Mouse (Mus musculus) C2C12 (cell line): Measurements from ENCODE around the gene Stard3. TPM values are rescaled to one million over a fixed set of nuclear protein-coding genes. Genes with fewer than 3 reads are reported as not detected.

ENCODE experiments used
- H3K27me3 ChIP-seq: one replicate; pipeline ENCODE4 v1.6.1; 2011; ENCODE audit not compliant: control insufficient read depth, insufficient read depth, insufficient read length
- H3K36me3 ChIP-seq: one replicate; pipeline ENCODE4 v1.6.1; 2011; ENCODE audit not compliant: control insufficient read depth, insufficient read depth
- H3K4me3 ChIP-seq: one replicate; pipeline ENCODE4 v1.5.1; 2011; ENCODE audit warnings: mild to moderate bottlenecking, control low read depth; ENCODE audit not compliant: poor library complexity, insufficient read depth, severe bottlenecking
- H3K79me2 ChIP-seq: one replicate; pipeline ENCODE4 v1.6.1; 2011; ENCODE audit not compliant: control insufficient read depth, insufficient read depth
- H3K79me3 ChIP-seq: one replicate; pipeline ENCODE4 v1.6.1; 2011; ENCODE audit warnings: low read depth, control low read depth
- H3ac ChIP-seq: one replicate; pipeline ENCODE3; 2011; ENCODE audit warnings: low read depth; ENCODE audit not compliant: control insufficient read depth, insufficient read length
- CEBPB ChIP-seq: IDR thresholded peaks from one replicate; pipeline ENCODE4 v1.6.1; 2011; ENCODE audit warnings: low read depth, mild to moderate bottlenecking, control low read depth, moderate library complexity
- CTCF ChIP-seq: IDR thresholded peaks from one replicate; pipeline ENCODE4 v1.5.1; 2011; ENCODE audit not compliant: control insufficient read depth, insufficient read depth, insufficient read length
- FOSL1 ChIP-seq: IDR thresholded peaks from one replicate; pipeline ENCODE4 v1.8.0; 2011; ENCODE audit warnings: mild to moderate bottlenecking, low read length; ENCODE audit not compliant: poor library complexity, insufficient read depth, severe bottlenecking
- MAX ChIP-seq: IDR thresholded peaks from one replicate; pipeline ENCODE4 v1.6.1; 2011; ENCODE audit warnings: mild to moderate bottlenecking, control low read depth
- MYOD1 ChIP-seq: IDR thresholded peaks from one replicate; pipeline ENCODE4 v1.6.1; 2011; ENCODE audit warnings: low read depth; ENCODE audit not compliant: control insufficient read depth, insufficient read length
- MYOG ChIP-seq: IDR thresholded peaks from one replicate; pipeline ENCODE4 v1.6.1; 2011; ENCODE audit not compliant: control insufficient read depth, insufficient read length; ENCODE audit errors: extremely low read depth
- USF1 ChIP-seq: IDR thresholded peaks from one replicate; pipeline ENCODE4 v1.6.1; 2011; ENCODE audit warnings: low read depth, mild to moderate bottlenecking, control low read depth, moderate library complexity
- polyA plus RNA-seq: library from polyadenylated mRNA; unstranded; fragments of >200 nt; fragmentation: generic; extraction: Trizol; gene quantifications from one replicate; pipeline ENCODE4 v1.2.1, GENCODE M21; 2012; ENCODE audit warnings: missing spikeins

Stard3 gene
- polyA plus RNA-seq, 1 experiment: 28.3 TPM

DNA sequence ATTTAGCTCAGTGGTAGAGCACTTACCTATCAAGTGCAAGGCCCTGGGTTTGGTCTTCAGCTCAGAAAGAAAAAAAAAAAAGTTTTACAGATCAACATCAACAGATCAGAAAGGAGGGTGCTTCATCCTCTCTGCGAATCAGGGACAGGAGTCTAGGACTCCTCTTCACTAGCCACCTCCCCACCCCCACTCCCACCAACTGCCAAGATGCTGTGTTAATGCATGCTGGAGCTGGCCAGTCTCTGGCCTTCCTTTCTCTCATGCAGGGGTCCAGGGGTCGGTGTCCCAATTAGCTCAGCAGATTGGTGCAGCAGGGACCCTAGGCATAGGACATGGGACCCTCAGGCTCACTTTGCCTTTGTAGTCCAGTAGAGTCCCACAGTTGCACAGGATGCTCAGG, 12.4 kb downstream of the Stard3 start:
- H3K36me3 ChIP-seq: peaks cover 13% of the 10 kb centered on the region

GRCm38 (mm10) chr11:98371556-98372240, 13.5 kb downstream of the Stard3 start:
- H3K79me2 ChIP-seq: no peaks in the 10 kb centered on the region
- no peak overlapping the region for H3ac ChIP-seq
- no peaks in the 10 kb centered on the region for H3K27me3 ChIP-seq
- no peak overlapping the region for H3K4me3 ChIP-seq
- no peaks in the 10 kb centered on the region for H3K79me3 ChIP-seq
- no peak for TF ChIP-seq FOSL1
- TF ChIP-seq MYOD1: no peak
- TF ChIP-seq CTCF: no peak
- TF ChIP-seq MYOG: no peak
- TF ChIP-seq USF1: no peak
- TF ChIP-seq CEBPB: no peak
- TF ChIP-seq MAX: no peak
- H3K36me3 ChIP-seq: peaks cover 14% of the 10 kb centered on the region

More for the DNA sequence above, 12.4 kb downstream of the Stard3 start:
- Histone ChIP-seq H3K79me3 (no peaks in the 10 kb centered on the region), H3ac (no peak overlapping the region), H3K27me3 (no peaks in the 10 kb centered on the region), H3K79me2 (no peaks in the 10 kb centered on the region), H3K4me3 (no peak overlapping the region)
- no peak for TF ChIP-seq MYOD1
- no peak for TF ChIP-seq FOSL1
- no peak for TF ChIP-seq MAX
- no peak for TF ChIP-seq CEBPB
- no peak for TF ChIP-seq USF1
- TF ChIP-seq CTCF: no peak
- no peak for TF ChIP-seq MYOG

- Histone ChIP-seq H3ac (no peak overlapping the region), H3K79me2 (no peaks in the 10 kb centered on the region), H3K79me3 (no peaks in the 10 kb centered on the region), H3K27me3 (no peaks in the 10 kb centered on the region), H3K4me3 (no peak overlapping the region), H3K36me3 (peaks cover 20% of the 10 kb centered on the region)
- TF ChIP-seq MYOG (no peak), CTCF (peak; percentile 54)
Measured at GRCm38 (mm10) chr11:98372406-98372805, 14.2 kb downstream of the Stard3 start.

DNA sequence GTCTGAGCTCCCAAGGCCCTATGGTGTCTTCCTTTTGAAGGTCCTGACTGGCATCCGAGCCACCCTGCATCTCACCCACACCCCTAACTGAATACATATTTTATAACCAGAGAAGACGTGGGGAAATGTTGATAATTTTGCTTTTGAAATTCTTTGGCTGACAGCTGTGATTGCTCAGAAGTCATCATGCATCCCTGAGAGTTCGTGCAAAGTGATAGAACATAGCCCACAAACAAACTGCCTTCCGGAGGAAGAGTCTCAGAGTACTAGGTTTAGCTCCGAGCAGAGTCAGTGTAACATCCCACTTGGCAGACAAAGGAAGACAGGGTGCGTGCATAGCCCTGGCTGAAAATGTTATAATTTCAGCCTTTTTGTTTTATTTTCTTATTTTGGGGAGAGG, 15.1 kb downstream of the Stard3 start:
- Histone ChIP-seq H3K36me3 (peaks cover 27% of the 10 kb centered on the region), H3K79me2 (no peaks in the 10 kb centered on the region), H3K79me3 (no peaks in the 10 kb centered on the region), H3K27me3 (no peaks in the 10 kb centered on the region), H3ac (no peak overlapping the region), H3K4me3 (no peak overlapping the region)
- TF ChIP-seq CTCF: no peak
- no peak for TF ChIP-seq CEBPB
- no peak for TF ChIP-seq MYOG
- no peak for TF ChIP-seq MAX
- TF ChIP-seq USF1: no peak
- TF ChIP-seq MYOD1: no peak
- TF ChIP-seq FOSL1: no peak

GRCm38 (mm10) chr11:98374266-98374665, 16.1 kb downstream of the Stard3 start:
- H3K27me3 ChIP-seq: no peaks in the 10 kb centered on the region
- no peak overlapping the region for H3K4me3 ChIP-seq
- no peaks in the 10 kb centered on the region for H3K79me2 ChIP-seq
- H3K36me3 ChIP-seq: peaks cover 35% of the 10 kb centered on the region
- no peaks in the 10 kb centered on the region for H3K79me3 ChIP-seq
- H3ac ChIP-seq: no peak overlapping the region
- TF ChIP-seq FOSL1 (no peak), CEBPB (no peak), MYOD1 (no peak), USF1 (no peak), MAX (no peak)

DNA sequence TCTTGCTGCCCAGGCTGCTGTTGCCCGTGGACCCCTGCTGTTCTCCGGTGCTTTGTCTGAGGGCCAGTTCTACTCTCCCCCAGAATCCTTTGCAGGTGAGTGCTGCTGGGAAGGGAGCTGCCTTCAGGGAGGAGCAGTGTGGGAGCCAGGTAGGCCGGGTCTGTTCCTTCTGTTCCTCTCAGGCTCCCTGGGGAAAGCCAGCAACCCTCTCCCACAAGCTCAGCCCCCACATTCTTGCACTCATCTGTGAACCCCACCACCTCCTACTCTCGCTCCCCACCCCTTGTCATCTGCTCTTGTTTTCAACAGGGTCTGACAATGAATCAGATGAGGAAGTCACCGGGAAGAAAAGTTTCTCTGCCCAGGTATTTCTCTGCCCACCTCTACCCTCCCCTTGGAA, 18.6 kb downstream of the Stard3 start:
- Histone ChIP-seq H3ac (no peak overlapping the region), H3K79me2 (no peaks in the 10 kb centered on the region), H3K36me3 (peaks cover 35% of the 10 kb centered on the region), H3K79me3 (no peaks in the 10 kb centered on the region), H3K4me3 (no peak overlapping the region), H3K27me3 (no peaks in the 10 kb centered on the region)
- TF ChIP-seq USF1: no peak
- no peak for TF ChIP-seq MAX
